Mouse (Mus musculus): Measurements from ENCODE around the gene Sh3gl1.

Sh3gl1 gene

GRCm38 (mm10) chr17:56040030-56040856 lies 3.8 kb upstream of the Sh3gl1 start, which contains the start of gene Chaf1a:
Gene Chaf1a (plus strand): TSS chr17:56040439.
- peak; percentile 98 for DNase-seq (ENCODE audit: low read depth, low spot score)

DNA sequence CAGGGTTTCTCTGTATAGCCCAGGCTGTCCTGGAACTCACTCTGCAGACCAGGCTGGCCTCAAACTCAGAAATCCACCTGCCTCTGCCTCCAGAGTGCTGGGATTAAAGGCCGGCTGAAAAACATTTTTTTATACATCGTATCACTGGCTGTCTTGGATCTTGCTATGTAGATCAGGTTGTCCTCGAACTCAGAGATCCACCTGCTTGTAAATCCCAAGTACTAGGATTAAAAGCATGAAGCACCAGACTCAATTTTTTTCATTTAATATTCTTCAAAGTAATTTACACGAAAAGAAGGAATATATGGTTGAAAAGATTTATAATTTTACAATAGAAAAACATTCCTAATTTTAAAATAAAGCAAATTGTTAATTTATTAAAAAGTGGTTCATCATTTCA lies 2.9 kb upstream of the Sh3gl1 start:
- no peak for DNase-seq (ENCODE audit: low read depth, low spot score)

DNA sequence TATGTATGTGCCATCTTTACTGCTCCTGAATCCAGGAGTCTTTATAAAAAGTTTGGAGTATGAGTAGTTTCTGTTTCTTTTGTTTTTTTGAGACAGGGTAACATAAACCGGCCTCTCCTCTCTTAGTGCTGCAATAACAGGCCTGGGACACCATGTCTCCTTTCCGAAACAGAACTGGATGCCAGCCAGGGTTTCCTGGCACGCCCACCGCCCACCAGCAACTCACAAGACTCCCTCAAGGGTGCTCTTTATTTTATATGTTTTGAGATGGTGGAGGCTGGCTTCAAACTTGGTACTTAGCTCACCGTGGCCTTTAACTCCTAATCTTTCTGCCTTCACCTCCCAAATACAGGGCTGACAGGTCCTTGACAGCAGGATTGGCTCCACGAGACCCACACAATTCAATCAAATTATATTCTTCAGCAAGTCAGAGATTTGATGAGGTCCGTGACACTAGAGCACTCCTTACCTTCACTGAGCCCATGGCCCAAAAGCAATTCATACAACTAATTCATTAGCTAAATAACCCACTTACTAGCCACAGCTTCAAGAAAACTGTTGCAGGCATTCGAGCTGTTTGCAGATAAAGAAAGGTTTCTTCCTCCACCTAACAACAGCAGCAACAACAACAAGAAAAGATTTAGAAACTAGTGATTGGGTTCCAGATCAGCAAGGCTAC lies 2.3 kb upstream of the Sh3gl1 start:
- no peak for DNase-seq (ENCODE audit: low read depth, low spot score)

DNA sequence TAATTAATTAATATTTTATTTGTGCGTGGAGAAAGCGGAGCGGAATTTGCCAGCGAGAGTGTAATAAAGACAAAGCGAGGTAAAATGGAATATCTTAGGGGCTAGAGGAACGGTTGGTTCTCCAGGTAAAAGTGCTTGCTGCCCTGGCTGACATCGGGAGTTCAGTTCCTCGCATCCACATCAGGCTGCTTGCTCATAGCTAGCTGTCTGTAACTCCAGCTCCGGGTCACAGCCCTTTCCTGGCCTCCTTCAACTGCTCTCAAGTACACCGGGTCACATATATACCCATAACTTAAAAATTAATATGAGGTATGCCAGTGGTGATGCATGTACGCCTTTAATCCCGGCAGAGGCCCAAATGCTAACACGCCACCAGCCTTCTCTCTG lies 459 bp upstream of the Sh3gl1 start:
- no peak for DNase-seq (ENCODE audit: low read depth, low spot score)

DNA sequence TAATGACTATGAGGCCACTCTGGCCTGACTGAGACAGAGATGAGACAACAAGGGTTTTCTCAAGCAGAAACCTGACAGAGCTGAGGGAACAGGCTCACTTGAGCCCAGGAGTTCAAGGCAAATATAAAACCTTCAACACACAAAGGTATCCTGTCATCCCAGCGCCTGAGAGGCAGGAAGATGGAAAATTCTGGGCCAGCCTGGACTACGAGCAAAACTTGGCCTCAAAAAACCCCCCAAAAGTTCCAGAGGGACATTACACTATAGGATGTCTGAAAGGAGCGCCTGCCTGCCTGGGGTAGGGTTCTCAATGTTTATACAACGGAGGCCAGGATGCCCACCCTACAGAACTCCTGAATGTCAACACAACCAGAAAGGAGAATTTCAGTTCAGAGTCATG lies 1.2 kb downstream of the Sh3gl1 start:
- no peak for DNase-seq (ENCODE audit: low read depth, low spot score)

DNA sequence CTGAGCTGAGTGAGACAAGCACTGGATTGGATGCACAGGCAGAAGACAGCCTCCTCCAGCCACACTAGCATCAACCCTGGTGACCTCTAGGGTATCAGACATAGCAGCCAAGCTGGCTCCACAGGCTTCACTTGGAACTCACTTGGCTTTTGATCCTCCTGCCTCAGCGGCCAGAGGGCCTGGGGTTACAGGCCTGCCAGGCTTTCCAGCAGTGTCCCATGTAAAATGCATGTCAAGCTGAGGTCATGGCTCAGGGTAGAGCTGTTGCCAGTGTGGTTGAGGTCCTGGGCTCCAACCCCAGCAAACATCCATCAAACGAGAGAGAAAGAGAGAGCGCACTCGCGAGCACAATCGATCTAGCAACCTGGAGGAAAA lies 1.7 kb downstream of the Sh3gl1 start:
- no peak for DNase-seq (ENCODE audit: low read depth, low spot score)

- no peak for DNase-seq (ENCODE audit: low read depth, low spot score)
Observed at GRCm38 (mm10) chr17:56034040-56034725, 2.3 kb downstream of the Sh3gl1 start.

DNA sequence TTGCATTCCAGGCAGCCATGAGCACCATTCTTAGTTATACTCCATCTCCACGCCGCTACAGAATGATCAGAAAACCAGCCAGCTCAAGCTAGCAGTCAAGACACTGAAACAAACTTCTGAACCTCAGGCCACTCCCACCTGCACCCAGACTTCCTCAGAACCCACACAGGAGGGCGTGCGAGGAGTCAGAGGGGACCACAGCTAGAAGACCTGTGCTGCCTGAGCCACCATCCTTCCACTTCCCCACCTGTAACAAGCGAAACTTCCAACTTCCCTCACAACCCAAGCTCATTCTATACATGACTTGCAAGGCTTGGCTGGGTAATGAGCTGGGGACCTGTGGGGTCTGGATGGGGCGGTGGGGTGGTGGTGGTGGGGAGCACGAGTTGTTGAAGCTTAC lies 3.6 kb downstream of the Sh3gl1 start:
- DNase-seq (ENCODE audit: low read depth, low spot score), result peak; percentile 88

GRCm38 (mm10) chr17:56032127-56032733 lies 4.2 kb downstream of the Sh3gl1 start:
- no peak for DNase-seq (ENCODE audit: low read depth, low spot score)

- no peak for DNase-seq (ENCODE audit: low read depth, low spot score)
Observed at GRCm38 (mm10) chr17:56031431-56031830, 5.0 kb downstream of the Sh3gl1 start.

DNA sequence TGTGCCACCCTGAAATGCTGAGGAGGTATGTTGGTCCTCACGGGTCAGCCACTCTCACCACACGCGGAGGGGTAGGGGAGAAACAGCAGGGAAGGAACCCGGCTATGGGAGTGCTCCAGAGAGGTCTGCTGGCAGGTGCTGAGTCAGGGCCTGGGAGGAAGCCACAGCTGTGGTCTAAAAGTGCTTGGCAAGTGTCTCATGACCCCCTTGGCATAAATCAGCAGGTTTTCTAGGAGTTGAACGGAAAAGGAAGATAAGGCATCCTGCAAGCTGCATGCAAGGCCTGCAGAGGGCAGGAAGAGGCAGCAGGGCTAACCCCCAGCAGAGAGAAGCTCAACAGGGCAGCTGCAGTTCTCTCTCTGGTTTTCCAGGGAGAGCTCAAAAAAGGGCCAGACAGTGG lies 5.5 kb downstream of the Sh3gl1 start:
- DNase-seq (ENCODE audit: low read depth, low spot score), result no peak

DNA sequence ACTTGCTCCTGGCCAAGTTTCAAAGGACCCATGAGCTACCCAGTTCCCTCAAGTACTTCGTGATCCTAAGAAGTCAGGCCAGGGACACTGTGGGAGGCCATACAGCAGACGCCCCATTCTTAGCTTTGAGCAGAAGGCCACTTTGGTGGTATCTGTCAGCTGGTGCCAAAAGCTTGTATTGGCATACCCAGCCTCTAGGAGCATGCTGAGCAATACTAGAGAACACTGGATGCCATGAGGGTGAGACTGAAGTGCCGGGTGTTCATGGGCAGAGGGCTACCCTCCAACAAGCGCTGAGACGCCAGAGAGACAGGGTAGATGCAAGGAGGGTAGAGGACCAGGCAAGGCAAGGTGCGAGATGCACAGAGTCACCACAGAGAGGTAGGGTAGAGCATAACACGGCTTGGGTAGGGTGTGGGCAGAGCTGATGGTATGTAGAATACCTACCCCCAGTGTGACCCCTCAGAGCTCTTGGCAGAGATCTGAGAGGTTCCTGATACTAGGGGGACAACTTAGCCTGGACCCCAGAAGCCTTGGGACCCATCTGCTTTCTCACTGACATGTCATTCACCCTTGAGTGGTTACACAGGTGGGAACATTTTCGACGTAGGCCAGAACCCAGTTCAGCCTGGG lies 6.1 kb downstream of the Sh3gl1 start:
- DNase-seq (ENCODE audit: low read depth, low spot score), result no peak

DNA sequence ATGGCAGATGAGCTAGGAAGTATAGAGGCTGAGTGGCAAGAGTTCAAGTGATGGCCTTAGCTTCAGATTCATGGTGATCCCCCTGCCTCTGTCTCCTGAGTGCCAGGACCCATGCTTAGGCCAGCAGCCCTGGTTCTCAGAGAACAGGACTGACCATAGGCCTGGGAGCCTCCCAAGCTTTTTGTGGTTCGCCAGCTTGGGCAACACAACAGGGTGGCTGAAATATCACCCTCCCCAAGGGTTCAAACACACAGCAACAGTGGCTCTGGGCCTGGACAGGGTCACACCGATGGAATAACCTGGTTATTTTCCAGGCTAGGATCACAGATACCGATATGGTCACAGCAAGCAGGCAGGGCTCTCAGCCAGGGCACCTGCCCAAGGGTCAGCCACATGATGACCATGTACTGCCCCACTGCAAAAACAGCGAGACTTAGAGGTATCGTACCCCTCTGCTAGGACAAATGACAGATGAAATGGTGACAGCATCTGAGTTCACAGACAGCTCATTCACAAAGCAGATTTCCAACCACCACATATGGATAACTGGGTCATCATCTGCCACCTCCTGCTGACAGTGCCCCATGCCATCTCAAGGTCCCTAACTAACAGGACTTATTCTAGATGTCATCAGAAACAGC lies 8.5 kb downstream of the Sh3gl1 start:
- DNase-seq (ENCODE audit: low read depth, low spot score), result no peak

GRCm38 (mm10) chr17:56026881-56027280 lies 9.6 kb downstream of the Sh3gl1 start:
- no peak for DNase-seq (ENCODE audit: low read depth, low spot score)

DNA sequence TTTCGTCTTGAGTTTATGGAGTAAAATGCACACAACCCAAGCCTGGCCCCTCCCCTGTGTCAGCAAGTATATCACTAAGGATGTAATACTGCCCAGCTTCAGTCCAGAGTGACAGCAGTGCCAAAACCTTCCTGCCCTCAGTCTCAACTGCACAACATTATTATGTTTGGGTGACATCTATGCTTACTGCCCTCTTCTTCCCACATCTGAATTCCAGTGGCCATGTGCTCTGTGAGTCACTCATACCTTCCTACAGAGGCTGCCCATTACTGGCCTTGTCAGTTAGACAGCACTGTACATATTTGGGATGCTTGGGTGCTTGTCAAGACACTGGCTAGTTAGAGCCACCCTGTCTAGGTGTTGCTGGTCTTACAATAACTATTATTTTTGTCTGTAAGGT lies 10.1 kb downstream of the Sh3gl1 start:
- no peak for DNase-seq (ENCODE audit: low read depth, low spot score)

- DNase-seq (ENCODE audit: low read depth, low spot score), result no peak
Observed at GRCm38 (mm10) chr17:56024931-56025330, 11.5 kb downstream of the Sh3gl1 start.

- DNase-seq (ENCODE audit: low read depth, low spot score), result no peak
Observed at GRCm38 (mm10) chr17:56024476-56024875, 12.0 kb downstream of the Sh3gl1 start.

DNA sequence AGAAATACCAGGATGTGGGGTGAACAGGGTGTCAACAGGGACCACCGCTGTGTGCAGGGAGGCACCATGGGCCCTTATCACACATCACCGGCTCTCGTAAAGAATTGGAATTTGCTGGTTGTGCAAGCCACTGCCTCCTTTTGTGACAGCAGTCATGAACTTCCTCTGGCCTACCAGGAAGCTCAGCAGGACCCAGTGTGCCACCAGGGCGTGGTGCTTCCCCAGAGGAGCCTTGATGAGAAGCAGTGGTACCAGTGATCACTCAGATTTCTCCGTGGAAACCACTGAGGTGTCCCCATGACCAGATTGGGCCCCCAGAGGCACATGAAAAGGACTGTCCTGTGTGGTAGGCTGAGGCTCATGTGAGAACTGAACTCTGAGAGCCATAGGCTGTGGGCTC lies 13.0 kb downstream of the Sh3gl1 start:
- DNase-seq (ENCODE audit: low read depth, low spot score), result no peak

- no peak for DNase-seq (ENCODE audit: low read depth, low spot score)
Observed at GRCm38 (mm10) chr17:56022989-56023290, 13.5 kb downstream of the Sh3gl1 start.

DNA sequence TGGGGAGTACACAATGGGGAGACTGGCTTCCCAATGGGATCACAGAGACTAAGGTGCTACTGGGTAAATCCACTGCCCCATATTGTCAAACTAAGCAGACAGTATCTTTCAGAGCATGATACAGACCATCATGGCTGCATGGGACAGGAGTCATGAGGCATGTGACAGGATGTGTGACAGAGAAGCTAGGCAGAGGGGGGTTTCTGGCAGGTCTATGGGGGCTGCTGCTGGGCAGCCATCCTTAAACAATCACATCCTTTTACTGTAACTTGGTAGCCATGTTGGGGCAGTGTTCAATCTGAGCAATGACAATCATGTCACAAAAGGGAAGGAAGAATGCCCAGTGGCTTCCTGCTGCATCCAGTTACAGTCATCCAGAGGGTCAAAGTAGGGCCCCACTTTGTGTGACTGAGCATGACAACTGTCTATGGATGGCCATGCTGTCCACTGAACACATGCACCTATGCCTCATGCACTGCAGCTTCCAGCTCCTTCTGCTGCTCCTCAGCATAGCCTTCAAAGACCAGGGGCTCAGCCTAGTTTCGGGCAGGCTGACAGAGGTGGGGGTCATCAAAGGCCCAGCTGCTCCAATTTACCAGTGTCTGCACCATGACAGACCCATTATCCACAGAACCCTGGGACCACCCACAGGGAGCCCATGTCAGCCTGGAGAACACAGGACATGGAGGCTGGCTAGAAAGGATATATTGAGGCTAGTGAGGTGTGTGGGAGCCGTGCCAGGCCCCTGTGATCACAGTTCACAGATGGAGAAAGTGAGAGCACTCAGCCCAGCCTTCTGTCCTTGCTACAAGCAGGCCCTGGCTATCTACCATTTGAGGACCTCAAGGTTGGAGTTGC lies 14.1 kb downstream of the Sh3gl1 start:
- DNase-seq (ENCODE audit: low read depth, low spot score), result no peak

Data from A20 (cell line).